In the genomic region with DNA sequence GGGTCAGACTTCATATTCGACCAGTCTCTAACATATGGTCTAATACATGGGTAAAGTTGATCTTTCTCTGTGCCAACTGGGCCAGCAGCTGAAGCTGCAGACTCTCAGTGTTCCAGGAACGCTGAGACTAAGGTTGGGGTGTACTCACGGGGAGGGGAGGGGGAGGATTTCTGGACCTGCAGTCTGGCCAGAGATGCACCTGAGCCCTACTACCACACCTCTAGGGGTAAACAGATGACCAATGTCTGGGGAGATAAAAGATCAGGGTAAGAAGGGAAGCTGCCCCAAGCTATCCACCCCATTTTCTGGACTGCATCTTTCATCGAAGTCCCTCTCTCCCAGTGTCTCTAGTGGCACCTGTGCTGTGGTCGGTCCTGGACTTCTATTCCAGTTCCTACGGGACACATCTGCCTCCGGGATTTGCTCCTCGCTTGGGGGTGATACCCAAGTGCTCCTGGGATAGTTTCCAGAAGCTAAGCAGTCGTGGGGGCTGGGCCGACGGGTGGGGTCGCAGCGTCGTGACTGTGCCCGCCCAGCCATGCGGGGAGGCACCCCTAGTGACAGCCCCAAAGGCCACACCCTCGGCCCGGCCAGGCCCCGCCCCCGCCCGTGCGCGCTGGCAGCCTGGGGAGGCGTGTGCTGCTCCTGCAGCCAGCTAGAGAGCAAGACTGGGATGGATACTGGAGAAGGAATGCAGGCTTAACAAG, we compare ENCODE assay signal across 8 mouse cellular contexts. TPM values are rescaled to one million over a fixed set of nuclear protein-coding genes. Genes with fewer than 3 reads are reported as not detected.
DNase-seq lines count a peak whose midpoint lies in the region; ATAC-seq and TF ChIP-seq lines count a peak whose summit lies in the region.

Gene Kcna4, plus strand, starts transcription at position 650 of the 707 bp plus-strand sequence.

- peak within 1 kb of the TSS; percentile 75 for H3K9ac ChIP-seq in hindbrain, embryonic 15.5 days

- TF ChIP-seq CTCF in kidney, adult 2 months (conservative IDR thresholded peaks at IDR 0.05; ENCODE audit: insufficient read depth, insufficient read length, low read depth, low read length) = no peak

- peak within 1 kb of the TSS; percentile 59 for H3K4me2 ChIP-seq in hindbrain, embryonic 15.5 days
- peak within 1 kb of the TSS; percentile 74 for H3K4me2 ChIP-seq in myocyte (ENCODE audit: low read depth)

- peak; percentile 96 for ATAC-seq in hindbrain, embryonic 15.5 days (ENCODE audit: low FRiP score, low read depth)

- intact Hi-C loops in left cerebral cortex, postnatal 36 days (cut with DNase I) = loop anchor here (5.0 to 10.0 kb wide), 2 partner anchors 252 to 575 kb away; no protein-coding TSS in a partner anchor

- H3K27me3 ChIP-seq in kidney, adult 2 months (replicated peaks; ENCODE audit: control insufficient read depth, insufficient read depth, low read length) = 0 out of 2 replicates have a peak, but pooled peaks cover 1% of the 10 kb centered on the region
- H3K27me3 ChIP-seq in hindbrain, embryonic 15.5 days = no peaks in the 10 kb centered on the region
- no peaks in the 10 kb centered on the region for H3K27me3 ChIP-seq in myocyte (ENCODE audit: control insufficient read depth, insufficient read depth, insufficient read length)

- TF ChIP-seq POLR2A in kidney, adult 2 months (IDR thresholded peaks at IDR 0.05; ENCODE audit: low read depth, low read length) = no peak
- TF ChIP-seq POLR2A in myocyte (IDR thresholded peaks at IDR 0.05; ENCODE audit: insufficient read length, low read depth) = no peak

- H3ac ChIP-seq in myocyte (ENCODE audit: control insufficient read depth, insufficient read length) = no peak within 1 kb of the TSS

- WGBS in kidney, adult 2 months = 5% methylated on average over 24 of the region's 24 CpGs
- 6% methylated on average over 23 of the region's 24 CpGs for WGBS in hindbrain, embryonic 15.5 days

- no peaks in the 10 kb centered on the region for H3K9me3 ChIP-seq in hindbrain, embryonic 15.5 days

- no peak within 1 kb of the TSS for H3K4me3 ChIP-seq in kidney, adult 2 months (ENCODE audit: insufficient read depth, low read depth, low read length)
- peak within 1 kb of the TSS; percentile 63 for H3K4me3 ChIP-seq in hindbrain, embryonic 15.5 days
- H3K4me3 ChIP-seq in myocyte = no peak within 1 kb of the TSS

- H3K36me3 ChIP-seq in kidney, adult 2 months (ENCODE audit: control insufficient read depth, insufficient read depth, low read length) = no peaks in the 10 kb centered on the region
- H3K36me3 ChIP-seq in hindbrain, embryonic 15.5 days = peaks cover 4% of the 10 kb centered on the region
- H3K36me3 ChIP-seq in myocyte (ENCODE audit: control insufficient read depth, insufficient read depth) = no peaks in the 10 kb centered on the region

- no peaks in the 10 kb centered on the region for H3K79me2 ChIP-seq in myocyte (ENCODE audit: control insufficient read depth, insufficient read depth)

- H3K4me1 ChIP-seq in kidney, adult 2 months (ENCODE audit: control insufficient read depth, insufficient read depth, low read length) = no peaks in the 10 kb centered on the region
- no peaks in the 10 kb centered on the region; the same call in 1 of the 2 replicates for H3K4me1 ChIP-seq in hindbrain, embryonic 15.5 days (replicated peaks)

- no peak within 1 kb of the TSS for H3K27ac ChIP-seq in kidney, adult 2 months (ENCODE audit: insufficient read depth, low read depth, low read length)
- H3K27ac ChIP-seq in hindbrain, embryonic 15.5 days (replicated peaks) = peak within 1 kb of the TSS; percentile 79

- peak; percentile 5 for DNase-seq in kidney, adult 18-20 months
- no peak for DNase-seq in kidney, adult 2 months
- DNase-seq in cerebellum, adult 9-11 months = peak; percentile 3
- DNase-seq in frontal cortex, postnatal 10 days (ENCODE audit: low spot score in 2 of 2) = peak; percentile 71 to 72
- peak; percentile 65 to 80 for DNase-seq in left cerebral cortex, postnatal 36 days (ENCODE audit: low spot score in 2 of 2)
- no peak for DNase-seq in natural killer cell, adult 2 months (ENCODE audit: low spot score in 2 of 2)

TF ChIP-seq in myocyte, 11 proteins besides CTCF, POLR2A, EP300 and RAD21:
- TF ChIP-seq MYOG (IDR thresholded peaks at IDR 0.05; ENCODE audit: control insufficient read depth in 1 of 3, insufficient read depth in 1 of 3, insufficient read length in 2 of 3, low read depth in 2 of 3) (no peak), MAX (IDR thresholded peaks at IDR 0.05; ENCODE audit: low read depth) (no peak), E2F4 (IDR thresholded peaks at IDR 0.05; ENCODE audit: insufficient read depth) (no peak), TCF3 (IDR thresholded peaks at IDR 0.05; ENCODE audit: insufficient read length, low read depth) (no peak), POLR2AphosphoS2 (IDR thresholded peaks at IDR 0.05; ENCODE audit: insufficient read length, low read depth) (no peak), USF1 (IDR thresholded peaks at IDR 0.05; ENCODE audit: low read depth) (no peak), MYOD1 (IDR thresholded peaks at IDR 0.05; ENCODE audit: control insufficient read depth in 1 of 3, insufficient read length in 2 of 3, low read depth in 2 of 3) (no peak), CEBPB (IDR thresholded peaks at IDR 0.05; ENCODE audit: insufficient read depth, poor library complexity, severe bottlenecking) (no peak), TCF12 (IDR thresholded peaks at IDR 0.05; ENCODE audit: insufficient read depth, poor library complexity, severe bottlenecking) (no peak), REST (IDR thresholded peaks at IDR 0.05; ENCODE audit: insufficient read depth, insufficient read length) (no peak), SRF (IDR thresholded peaks at IDR 0.05; ENCODE audit: control insufficient read depth, insufficient read length, low read depth) (no peak)

RNA-seq across cellular contexts. Expression of gene Kcna4, which starts in this region (rescaled TPM):
- not detected in 2 replicates for polyA plus RNA-seq in kidney, adult 2 months (2012; rRNA removed)
- 9.6 and 10.1 TPM in 2 replicates for polyA plus RNA-seq in hindbrain, embryonic 15.5 days (2015; fragmentation: Nextera tagmentation; extraction: Ambion mirVana)
- total RNA-seq in left cerebral cortex, postnatal 36 days (2021) = 10 to 100 TPM; 31.7 to 33.5 TPM
- polyA plus RNA-seq in myocyte (2012; fragmentation: generic; extraction: Trizol) = 0.02 TPM

Comparison
In these comparisons a context has a peak if more than half of its experiments do, and no peak if none do; other contexts are left out.
1. RNA of gene Kcna4 (polyA plus RNA-seq): 9.6 to 10.1 TPM in hindbrain, embryonic 15.5 days; 0.02 TPM in myocyte (single experiment) and not detected in kidney, adult 2 months; every median in the first group is over 10 times any median in the second.
2. DNase-seq: peak in kidney, adult 18-20 months (single experiment), cerebellum, adult 9-11 months (single experiment), frontal cortex, postnatal 10 days (2 of 2) and left cerebral cortex, postnatal 36 days (2 of 2); none in kidney, adult 2 months (single experiment) and natural killer cell, adult 2 months (0 of 2).